Mouse (Mus musculus) heart, embryonic 15.5 days (tissue): ENCODE results near the gene C2cd2. TPM values are rescaled to one million over a fixed set of nuclear protein-coding genes. Genes with fewer than 3 reads are reported as not detected.
"Not testable (repeated sequence)": the region's sequence is repeated elsewhere in the genome, so short reads cannot be mapped to it uniquely, and the experiment has no call there.

ENCODE experiments used
- ATAC-seq: fragments of 200-750 bp; cut with Nextera tagmentation; replicated peaks from 2 replicates; pipeline ENCODE4 v1.8.0; 2017; ENCODE audit warnings: low read depth, moderate TSS enrichment; ENCODE audit not compliant: insufficient number of reproducible peaks, insufficient read depth, low FRiP score
- H3K27ac ChIP-seq: fragments of 300-500 bp; sonication (generic); 2 replicates; pipeline ENCODE4 v1.5.1; 2015; ENCODE audit warnings: mild to moderate bottlenecking, inconsistent platforms
- H3K27me3 ChIP-seq: fragments of 300-500 bp; sonication (generic); 2 replicates; pipeline ENCODE4 v1.6.1; 2015; ENCODE audit warnings: inconsistent platforms
- H3K36me3 ChIP-seq: fragments of 300-500 bp; sonication (generic); 2 replicates; pipeline ENCODE4 v1.6.1; 2015; ENCODE audit warnings: mild to moderate bottlenecking, inconsistent platforms
- H3K4me1 ChIP-seq: fragments of 300-500 bp; sonication (generic); replicated peaks from 2 replicates; pipeline ENCODE4 v1.6.1; 2015; ENCODE audit warnings: inconsistent platforms
- H3K4me2 ChIP-seq: fragments of 300-500 bp; sonication (generic); 2 replicates; pipeline ENCODE4 v1.6.1; 2015; ENCODE audit warnings: inconsistent platforms, mild to moderate bottlenecking, moderate library complexity
- H3K4me3 ChIP-seq: fragments of 300-500 bp; sonication (generic); 2 replicates; pipeline ENCODE4 v1.5.1; 2015; ENCODE audit warnings: mild to moderate bottlenecking, inconsistent platforms
- H3K9ac ChIP-seq: fragments of 300-500 bp; sonication (generic); 2 replicates; pipeline ENCODE4 v1.6.1; 2015; ENCODE audit warnings: mild to moderate bottlenecking, inconsistent platforms
- H3K9me3 ChIP-seq: fragments of 300-500 bp; sonication (generic); replicated peaks from 2 replicates; pipeline ENCODE4 v1.6.1; 2016; ENCODE audit warnings: inconsistent platforms
- WGBS: fragments of 180-500 bp; shearing (Covaris S2); methylation state at CpG from one replicate; pipeline ENCODE4 v1.1.7; 2015; ENCODE audit warnings: mixed read lengths; 5-methylcytosine and 5-hydroxymethylcytosine counted together
- polyA plus RNA-seq: library from polyadenylated mRNA; unstranded; fragments of >200 nt; fragmentation: Nextera tagmentation; extraction: Ambion mirVana; gene quantifications from 2 replicates; pipeline ENCODE4 v1.2.1, GENCODE M21; 2015

The C2cd2 gene
- polyA plus RNA-seq, 1 experiment from 2014 or later: 15.2 TPM

- H3K27ac ChIP-seq: peak overlapping the region; percentile 97
- peak overlapping the region; percentile 81 for H3K4me2 ChIP-seq
- peaks cover 29% of the 10 kb centered on the region for H3K4me1 ChIP-seq
- no peaks in the 10 kb centered on the region for H3K27me3 ChIP-seq
- H3K9me3 ChIP-seq: no peaks in the 10 kb centered on the region
- WGBS: 6% methylated on average over 35 of the region's 36 CpGs
- peak overlapping the region; percentile 83 for H3K9ac ChIP-seq
- ATAC-seq: no peak
- H3K36me3 ChIP-seq: no peaks in the 10 kb centered on the region
- H3K4me3 ChIP-seq: peak overlapping the region; percentile 89
Observed at GRCm38 (mm10) chr16:97961381-97962150, 832 bp downstream of the C2cd2 start.

- no peak for ATAC-seq
- H3K4me3 ChIP-seq: no peak overlapping the region
- H3K4me2 ChIP-seq: no peak overlapping the region
- WGBS: 80% methylated on average over 3 of the region's 3 CpGs
- 0 out of 2 replicates have a peak, but pooled peaks cover 6% of the 10 kb centered on the region for H3K27me3 ChIP-seq
- no peaks in the 10 kb centered on the region for H3K36me3 ChIP-seq
- H3K9ac ChIP-seq: no peak overlapping the region
- no peaks in the 10 kb centered on the region for H3K9me3 ChIP-seq
- H3K27ac ChIP-seq: no peak overlapping the region
- peaks cover 31% of the 10 kb centered on the region for H3K4me1 ChIP-seq
Observed at GRCm38 (mm10) chr16:97960348-97960747, 2.0 kb downstream of the C2cd2 start.

GRCm38 (mm10) chr16:97958401-97958973 lies 3.9 kb downstream of the C2cd2 start:
- no peak overlapping the region for H3K9ac ChIP-seq
- peak overlapping the region; percentile 22; the same call in 1 of the 2 replicates for H3K4me2 ChIP-seq
- H3K4me1 ChIP-seq: peaks cover 31% of the 10 kb centered on the region
- no peaks in the 10 kb centered on the region for H3K36me3 ChIP-seq
- H3K27ac ChIP-seq: 0 out of 2 replicates have a peak overlapping the region, but pooled peaks have one; percentile 73
- H3K4me3 ChIP-seq: no peak overlapping the region
- no peak for ATAC-seq
- 0 out of 2 replicates have a peak, but pooled peaks cover 8% of the 10 kb centered on the region for H3K27me3 ChIP-seq
- H3K9me3 ChIP-seq: no peaks in the 10 kb centered on the region

DNA sequence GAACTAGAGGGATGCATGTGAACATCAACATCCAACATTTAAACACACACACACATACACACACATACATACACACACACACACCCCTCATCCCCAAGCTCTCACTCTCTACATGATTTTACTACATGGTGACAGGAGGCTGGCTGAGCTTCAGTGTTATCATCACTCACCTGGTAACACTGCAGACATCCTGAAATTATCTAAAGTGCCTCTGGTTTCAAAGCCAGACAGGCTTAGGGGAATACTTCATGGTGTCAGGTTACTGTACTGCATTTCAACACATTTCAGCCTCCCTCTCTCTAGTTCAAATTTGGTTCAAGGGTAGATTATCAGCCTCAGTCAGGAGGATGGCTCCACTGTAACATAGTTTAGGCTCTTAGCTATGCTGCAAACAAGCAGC lies 4.8 kb downstream of the C2cd2 start:
- Histone ChIP-seq H3K4me2 (peak overlapping the region; percentile 22; the same call in 1 of the 2 replicates), H3K27ac (peak overlapping the region; percentile 73)
- ATAC-seq: peak; percentile 53

DNA sequence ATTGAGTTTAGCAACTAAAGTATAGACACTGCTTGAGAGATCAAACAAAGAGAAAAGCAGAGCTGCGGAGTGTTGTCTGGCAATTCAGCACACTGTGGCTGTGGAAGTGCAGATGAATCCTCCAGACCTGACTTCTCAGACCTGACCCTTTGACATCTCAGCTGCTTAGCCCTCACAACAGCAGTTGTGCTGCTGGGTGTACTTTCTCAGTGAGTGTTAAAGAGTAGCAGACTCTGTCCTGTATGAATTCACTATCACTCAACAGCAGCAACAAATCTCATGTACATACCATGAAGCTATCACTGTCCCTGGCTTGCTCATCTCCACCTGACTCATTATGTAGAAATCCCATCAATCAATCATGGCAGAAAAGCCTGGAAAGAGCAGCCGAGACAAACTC lies 6.4 kb downstream of the C2cd2 start:
- Histone ChIP-seq H3K36me3 (peaks cover 17% of the 10 kb centered on the region), H3K27me3 (peaks cover 17% of the 10 kb centered on the region; the same call in 1 of the 2 replicates), H3K4me3 (no peak overlapping the region), H3K27ac (no peak overlapping the region), H3K4me1 (peaks cover 26% of the 10 kb centered on the region), H3K4me2 (no peak overlapping the region), H3K9ac (no peak overlapping the region), H3K9me3 (no peaks in the 10 kb centered on the region)
- ATAC-seq: no peak
- 82% methylated on average over 2 of the region's 2 CpGs for WGBS

More for the DNA sequence above, 4.8 kb downstream of the C2cd2 start:
- Histone ChIP-seq H3K4me3 (no peak overlapping the region), H3K4me1 (peaks cover 26% of the 10 kb centered on the region), H3K9me3 (no peaks in the 10 kb centered on the region), H3K36me3 (peaks cover 1% of the 10 kb centered on the region; the same call in 1 of the 2 replicates), H3K27me3 (0 out of 2 replicates have a peak, but pooled peaks cover 8% of the 10 kb centered on the region), H3K9ac (no peak overlapping the region)

DNA sequence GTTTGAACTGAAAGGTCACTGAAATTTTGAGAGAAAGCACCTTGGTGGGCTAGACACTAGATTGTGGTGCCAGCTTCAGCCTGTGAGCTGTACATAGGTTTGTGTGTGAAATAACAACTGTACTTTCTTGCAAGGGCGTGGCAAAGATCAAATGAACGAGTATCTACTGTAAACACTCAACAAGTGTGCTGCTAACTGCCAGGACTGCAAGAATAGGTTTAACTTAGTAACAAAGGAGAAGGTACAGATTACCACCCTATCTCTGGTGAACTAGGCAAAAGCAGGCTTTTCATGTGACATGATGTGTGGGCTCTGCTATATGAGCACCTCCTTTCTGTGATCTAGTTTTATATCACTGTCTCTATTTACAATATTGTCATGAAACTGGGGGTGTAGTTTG lies 9.1 kb downstream of the C2cd2 start:
- 82% methylated on average over 2 of the region's 2 CpGs for WGBS
- Histone ChIP-seq H3K36me3 (peaks cover 33% of the 10 kb centered on the region), H3K4me3 (no peak overlapping the region)

DNA sequence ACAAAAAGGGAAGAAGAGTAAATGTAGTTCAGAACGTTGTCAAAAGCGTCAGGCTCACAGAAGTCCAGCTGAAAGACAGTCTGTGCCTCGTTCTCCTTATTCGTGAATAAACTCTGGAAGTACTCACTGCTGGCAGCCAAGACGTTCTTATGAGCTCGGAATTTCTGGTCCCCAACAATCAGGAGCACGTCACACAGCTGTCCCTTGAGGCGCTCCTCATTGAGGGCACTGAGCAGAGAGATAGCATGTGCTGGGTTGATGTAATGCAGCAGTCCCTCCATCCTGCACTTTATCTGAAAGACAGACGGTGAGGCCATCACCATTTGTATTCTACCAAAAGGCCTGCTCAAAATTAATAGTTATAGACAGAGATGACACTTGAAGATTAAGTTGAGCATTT lies 9.6 kb downstream of the C2cd2 start:
- Histone ChIP-seq H3K36me3 (peaks cover 33% of the 10 kb centered on the region), H3K4me3 (no peak overlapping the region)

More for the DNA sequence above, 9.1 kb downstream of the C2cd2 start:
- ATAC-seq: no peak
- no peak overlapping the region for H3K27ac ChIP-seq
- no peak overlapping the region for H3K9ac ChIP-seq
- peaks cover 19% of the 10 kb centered on the region for H3K4me1 ChIP-seq
- H3K27me3 ChIP-seq: peaks cover 22% of the 10 kb centered on the region
- H3K4me2 ChIP-seq: no peak overlapping the region
- H3K9me3 ChIP-seq: no peaks in the 10 kb centered on the region

DNA sequence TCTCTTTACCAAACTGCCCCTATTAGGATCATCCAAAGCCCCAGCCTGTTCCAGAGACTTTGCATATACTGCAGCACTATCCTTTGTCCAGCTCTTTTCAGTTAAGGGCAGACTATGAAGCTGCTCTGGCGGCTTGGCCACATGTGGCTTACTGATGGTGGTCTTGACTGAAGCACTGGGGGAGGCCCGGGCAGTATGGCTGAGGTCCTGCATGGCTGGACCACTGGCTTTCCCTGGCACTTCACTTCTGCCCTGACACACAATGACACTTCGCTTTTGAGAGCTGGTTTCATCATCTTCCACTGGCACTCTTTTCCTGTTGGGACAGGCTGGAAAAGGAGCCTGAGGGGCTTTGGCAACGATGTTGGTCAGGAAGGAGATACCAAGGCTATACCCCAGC lies 10.0 kb downstream of the C2cd2 start:
- H3K27ac ChIP-seq: no peak overlapping the region
- H3K9me3 ChIP-seq: no peaks in the 10 kb centered on the region
- H3K4me3 ChIP-seq: no peak overlapping the region
- peaks cover 33% of the 10 kb centered on the region for H3K36me3 ChIP-seq
- H3K4me2 ChIP-seq: no peak overlapping the region
- no peak overlapping the region for H3K9ac ChIP-seq
- 88% methylated on average over 4 of the region's 4 CpGs for WGBS
- no peak for ATAC-seq
- H3K4me1 ChIP-seq: peaks cover 13% of the 10 kb centered on the region
- peaks cover 22% of the 10 kb centered on the region for H3K27me3 ChIP-seq

More for the DNA sequence above, 9.6 kb downstream of the C2cd2 start:
- Histone ChIP-seq H3K4me2 (no peak overlapping the region), H3K27ac (no peak overlapping the region), H3K4me1 (peaks cover 16% of the 10 kb centered on the region), H3K27me3 (peaks cover 22% of the 10 kb centered on the region), H3K9ac (no peak overlapping the region), H3K9me3 (no peaks in the 10 kb centered on the region)
- 57% methylated on average over 9 of the region's 9 CpGs for WGBS
- no peak for ATAC-seq

DNA sequence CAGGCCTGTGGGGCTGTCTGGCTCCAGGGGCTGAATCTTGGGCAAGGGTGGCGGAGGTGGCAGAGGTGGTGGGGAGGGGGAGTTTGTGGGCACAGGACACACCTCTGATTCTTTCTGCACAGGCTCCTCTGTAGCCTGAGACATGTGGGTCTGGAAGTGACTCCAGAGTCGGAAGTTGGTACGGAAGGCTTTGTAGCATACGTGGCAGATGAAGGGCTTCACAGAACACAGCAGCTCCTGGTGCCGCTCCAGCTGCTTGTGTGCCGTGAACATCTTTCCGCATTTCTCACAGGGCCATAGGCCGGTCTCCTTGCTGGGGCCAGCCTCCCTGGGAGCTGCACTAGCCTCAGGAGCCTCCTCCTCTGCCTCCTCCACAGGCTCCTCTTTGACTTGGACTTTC lies 12.3 kb downstream of the C2cd2 start:
- H3K36me3 ChIP-seq: peaks cover 33% of the 10 kb centered on the region
- WGBS: 97% methylated on average over 8 of the region's 8 CpGs

GRCm38 (mm10) chr16:97948836-97949235 lies 13.6 kb downstream of the C2cd2 start:
- Histone ChIP-seq H3K27me3 (peaks cover 14% of the 10 kb centered on the region), H3K9ac (no peak overlapping the region), H3K4me3 (no peak overlapping the region), H3K4me1 (peaks cover 3% of the 10 kb centered on the region), H3K9me3 (no peaks in the 10 kb centered on the region), H3K27ac (no peak overlapping the region), H3K36me3 (peaks cover 33% of the 10 kb centered on the region), H3K4me2 (no peak overlapping the region)
- ATAC-seq: no peak
- 42% methylated on average over 4 of the region's 4 CpGs for WGBS

More for the DNA sequence above, 12.3 kb downstream of the C2cd2 start:
- H3K4me2 ChIP-seq: no peak overlapping the region
- H3K9me3 ChIP-seq: no peaks in the 10 kb centered on the region
- peaks cover 17% of the 10 kb centered on the region for H3K27me3 ChIP-seq
- no peak for ATAC-seq
- no peak overlapping the region for H3K27ac ChIP-seq
- H3K4me3 ChIP-seq: no peak overlapping the region
- no peak overlapping the region for H3K9ac ChIP-seq
- H3K4me1 ChIP-seq: peaks cover 3% of the 10 kb centered on the region

DNA sequence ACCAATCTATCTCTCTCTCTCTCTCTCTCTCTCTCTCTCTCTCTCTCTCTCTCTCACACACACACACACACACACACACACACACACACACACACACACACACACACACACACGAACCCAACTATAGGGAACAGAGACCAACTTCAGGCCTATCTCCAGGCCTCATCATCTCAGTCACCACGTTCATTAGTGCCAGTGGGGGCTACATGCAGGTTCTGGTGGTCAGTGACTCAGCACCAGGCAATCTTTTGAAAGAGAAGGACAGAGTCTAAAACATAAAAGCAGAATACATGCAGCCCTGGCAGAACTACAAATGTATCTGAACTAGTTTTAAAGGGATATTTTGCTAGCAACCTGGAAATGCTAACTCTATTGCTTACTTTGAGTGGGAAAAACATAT lies 15.4 kb downstream of the C2cd2 start:
- H3K4me2 ChIP-seq, H3K27ac ChIP-seq, ATAC-seq, H3K4me1 ChIP-seq, H3K9ac ChIP-seq, H3K4me3 ChIP-seq, H3K9me3 ChIP-seq: not testable (repeated sequence)
- 73% methylated on average over 2 of the region's 2 CpGs for WGBS
- H3K36me3 ChIP-seq: peaks cover 25% of the 10 kb centered on the region
- H3K27me3 ChIP-seq: peaks cover 13% of the 10 kb centered on the region
